Mouse (Mus musculus): ENCODE data around the gene Gsdmc4. TPM values are rescaled to one million over a fixed set of nuclear protein-coding genes. Genes with fewer than 3 reads are reported as not detected.
"Not testable (repeated sequence)": the region's sequence is repeated elsewhere in the genome, so short reads cannot be mapped to it uniquely, and the experiment has no call there.

Gsdmc4 gene
- polyA plus RNA-seq, 1 experiment from 2014 or later, result not detected

DNA sequence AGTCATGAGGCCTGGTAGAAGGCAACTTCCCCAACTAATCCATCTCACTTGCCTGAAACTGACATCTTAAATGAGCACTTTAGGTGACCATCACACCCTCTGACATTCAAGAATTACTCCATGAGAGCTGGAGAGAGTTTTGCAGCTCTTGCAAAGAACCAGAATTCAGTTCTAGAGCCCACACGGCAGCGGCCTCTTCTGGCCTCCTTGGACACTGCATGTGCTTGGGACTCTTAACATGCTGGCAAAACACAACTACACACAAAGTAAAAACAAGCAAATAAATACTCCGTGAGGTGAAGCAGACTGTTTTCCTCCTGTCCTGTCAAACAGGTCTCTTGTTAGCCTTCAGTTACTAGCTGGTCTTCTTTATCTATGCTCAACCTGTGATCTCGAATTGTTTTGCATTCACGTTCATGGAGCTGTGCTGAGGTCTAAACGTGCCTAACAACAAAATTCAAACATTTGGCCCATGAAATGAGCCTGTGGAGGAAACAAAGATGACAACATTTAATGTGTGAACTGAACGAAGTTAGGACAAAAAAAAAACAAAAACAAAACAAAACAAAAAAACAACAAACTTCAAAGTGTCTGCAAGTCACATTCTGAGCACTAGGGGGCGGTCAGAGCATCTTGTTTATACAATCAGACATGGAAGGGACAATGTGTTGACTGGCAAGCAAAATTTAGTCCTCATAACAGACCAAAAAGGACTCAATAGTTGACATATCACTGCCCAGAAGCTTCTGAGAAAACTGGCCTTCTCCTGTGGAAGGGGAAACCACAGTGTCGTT is 16.3 kb downstream of the Gsdmc4 start:
- 29% methylated on average over 9 of the region's 9 CpGs for WGBS
- H3K4me3 ChIP-seq (ENCODE audit: control insufficient read depth in 1 of 2, insufficient read depth in 1 of 2, low read depth in 1 of 2, low read length in 2 of 2), result 0 out of 4 replicates have a peak overlapping the region, but pooled peaks of 1 of the 2 experiments have one; percentile 2

DNA sequence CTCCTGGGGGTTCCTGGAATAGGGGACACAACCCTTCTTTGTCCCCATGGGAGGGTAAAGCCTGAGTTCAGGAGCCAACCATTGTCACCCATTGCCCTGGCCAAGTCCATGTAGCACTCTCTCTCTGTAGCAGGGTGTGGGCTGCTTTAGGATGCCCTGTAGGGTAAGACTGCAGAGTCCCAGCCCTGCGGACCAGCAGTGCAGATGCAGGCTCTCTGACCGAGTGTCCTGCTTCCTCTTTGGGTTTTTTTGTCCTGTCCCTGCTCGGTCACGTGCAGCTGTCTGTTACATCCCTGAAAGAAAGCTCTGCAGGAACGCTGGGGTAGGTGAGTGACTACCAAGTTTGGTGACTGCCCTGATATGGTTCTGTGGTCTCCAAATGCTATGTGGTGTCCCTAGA is 23.7 kb downstream of the Gsdmc4 start:
- H3K27me3 ChIP-seq (ENCODE audit: control insufficient read depth, insufficient read depth, low read length); H3K27ac ChIP-seq (replicated peaks in 1 of 2; ENCODE audit: control insufficient read depth in 1 of 2, insufficient read depth in 1 of 2, low read depth in 2 of 2, low read length in 2 of 2); H3K36me3 ChIP-seq (ENCODE audit: control insufficient read depth, insufficient read depth, low read length); H3K4me1 ChIP-seq (ENCODE audit: control insufficient read depth in 2 of 2, insufficient read depth in 2 of 2, low read length in 2 of 2); H3K9ac ChIP-seq (ENCODE audit: low read length); H3K4me2 ChIP-seq (ENCODE audit: low read length); ATAC-seq (ENCODE audit: insufficient number of reproducible peaks, insufficient read depth, low FRiP score, low read depth); H3K9me3 ChIP-seq (ENCODE audit: control insufficient read depth, low read length); H3K4me3 ChIP-seq (ENCODE audit: control insufficient read depth in 1 of 2, insufficient read depth in 1 of 2, low read depth in 1 of 2, low read length in 2 of 2): not testable (repeated sequence)
- WGBS, result 67% methylated on average over 4 of the region's 5 CpGs

More for the DNA sequence above, 16.3 kb downstream of the Gsdmc4 start:
- H3K27ac ChIP-seq (replicated peaks in 1 of 2; ENCODE audit: control insufficient read depth in 1 of 2, insufficient read depth in 1 of 2, low read depth in 2 of 2, low read length in 2 of 2); H3K9ac ChIP-seq (ENCODE audit: low read length); H3K4me1 ChIP-seq (ENCODE audit: control insufficient read depth in 2 of 2, insufficient read depth in 2 of 2, low read length in 2 of 2); H3K27me3 ChIP-seq (ENCODE audit: control insufficient read depth, insufficient read depth, low read length); H3K9me3 ChIP-seq (ENCODE audit: control insufficient read depth, low read length); H3K36me3 ChIP-seq (ENCODE audit: control insufficient read depth, insufficient read depth, low read length); ATAC-seq (ENCODE audit: insufficient number of reproducible peaks, insufficient read depth, low FRiP score, low read depth): not testable (repeated sequence)
- peak overlapping the region; percentile 52 for H3K4me2 ChIP-seq (ENCODE audit: low read length)

DNA sequence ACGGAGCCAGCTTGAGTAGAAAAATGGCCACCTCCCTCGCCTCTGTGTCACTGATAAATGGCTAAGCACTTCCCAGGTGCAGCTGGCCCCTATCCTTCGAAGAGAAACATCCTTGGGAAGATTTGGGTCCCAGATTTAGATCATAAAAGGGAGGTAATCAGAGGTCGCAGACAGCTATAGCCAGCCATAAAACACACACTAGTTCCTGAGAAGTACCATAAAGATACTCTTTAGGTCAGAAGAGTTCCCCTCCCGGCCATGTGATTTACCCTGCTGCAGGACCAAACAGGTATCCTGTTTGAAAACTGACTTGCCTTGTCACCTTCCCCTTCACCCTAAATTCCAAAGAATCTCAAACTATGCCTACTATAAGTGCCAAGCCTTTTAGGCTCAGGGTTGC is 24.1 kb downstream of the Gsdmc4 start:
- ATAC-seq (ENCODE audit: insufficient number of reproducible peaks, insufficient read depth, low FRiP score, low read depth); H3K27me3 ChIP-seq (ENCODE audit: control insufficient read depth, insufficient read depth, low read length); H3K4me2 ChIP-seq (ENCODE audit: low read length); H3K4me1 ChIP-seq (ENCODE audit: control insufficient read depth in 2 of 2, insufficient read depth in 2 of 2, low read length in 2 of 2); H3K27ac ChIP-seq (replicated peaks in 1 of 2; ENCODE audit: control insufficient read depth in 1 of 2, insufficient read depth in 1 of 2, low read depth in 2 of 2, low read length in 2 of 2); H3K36me3 ChIP-seq (ENCODE audit: control insufficient read depth, insufficient read depth, low read length); H3K4me3 ChIP-seq (ENCODE audit: control insufficient read depth in 1 of 2, insufficient read depth in 1 of 2, low read depth in 1 of 2, low read length in 2 of 2); H3K9me3 ChIP-seq (ENCODE audit: control insufficient read depth, low read length); H3K9ac ChIP-seq (ENCODE audit: low read length): not testable (repeated sequence)
- WGBS, result no CpG with 5 or more reads among the region's 5 CpGs

DNA sequence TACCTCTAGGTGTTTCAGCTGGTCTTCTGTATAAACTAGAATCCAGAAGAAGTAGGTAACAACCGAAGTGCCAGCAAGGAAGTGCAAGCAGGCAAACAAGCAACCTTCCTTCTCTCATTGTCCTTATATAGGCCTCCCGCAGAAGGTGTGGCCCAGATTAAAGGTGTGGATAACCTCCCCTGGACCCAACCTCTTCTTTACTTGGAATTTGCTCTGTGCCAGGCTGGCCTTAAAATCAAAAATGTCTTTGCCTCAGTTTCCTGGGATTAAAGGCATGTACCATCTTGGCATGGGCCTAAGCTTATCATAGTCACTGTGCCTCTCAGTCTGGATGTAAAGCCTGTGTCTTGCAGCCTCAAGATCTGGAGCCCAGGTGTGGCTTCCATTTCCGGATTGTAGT is 33.6 kb downstream of the Gsdmc4 start, which contains the start of gene Gsdmc3:
Gsdmc3 (minus strand) TSS at position 101 of the 400 bp plus-strand sequence.
- not testable (repeated sequence) for H3K27ac ChIP-seq (replicated peaks in 1 of 2; ENCODE audit: control insufficient read depth in 1 of 2, insufficient read depth in 1 of 2, low read depth in 2 of 2, low read length in 2 of 2); H3K4me3 ChIP-seq (ENCODE audit: control insufficient read depth in 1 of 2, insufficient read depth in 1 of 2, low read depth in 1 of 2, low read length in 2 of 2); H3K36me3 ChIP-seq (ENCODE audit: control insufficient read depth, insufficient read depth, low read length); H3K9me3 ChIP-seq (ENCODE audit: control insufficient read depth, low read length); H3K9ac ChIP-seq (ENCODE audit: low read length); H3K4me2 ChIP-seq (ENCODE audit: low read length); H3K4me1 ChIP-seq (ENCODE audit: control insufficient read depth in 2 of 2, insufficient read depth in 2 of 2, low read length in 2 of 2); H3K27me3 ChIP-seq (ENCODE audit: control insufficient read depth, insufficient read depth, low read length); ATAC-seq (ENCODE audit: insufficient number of reproducible peaks, insufficient read depth, low FRiP score, low read depth)
- 73% methylated on average over 1 of the region's 3 CpGs for WGBS

DNA sequence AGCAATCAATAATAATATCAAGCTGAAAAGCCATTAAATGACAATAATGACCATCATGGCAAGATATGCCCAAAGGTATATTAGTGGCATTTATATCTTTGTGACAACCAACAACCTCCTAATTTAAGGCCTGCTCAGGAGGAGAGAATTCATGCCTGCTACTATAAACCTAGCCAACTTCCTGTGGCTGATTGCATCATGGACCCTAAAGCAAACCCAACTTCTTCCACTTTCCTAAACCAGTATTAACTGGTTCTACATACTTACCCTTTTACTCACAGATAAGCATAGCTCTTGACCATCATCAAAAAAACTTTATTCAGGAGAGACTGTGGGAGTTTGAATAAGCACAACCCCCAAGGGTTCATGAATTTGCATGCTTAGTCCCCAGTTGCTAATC is 35.9 kb downstream of the Gsdmc4 start:
- H3K27me3 ChIP-seq (ENCODE audit: control insufficient read depth, insufficient read depth, low read length); H3K4me3 ChIP-seq (ENCODE audit: control insufficient read depth in 1 of 2, insufficient read depth in 1 of 2, low read depth in 1 of 2, low read length in 2 of 2); H3K36me3 ChIP-seq (ENCODE audit: control insufficient read depth, insufficient read depth, low read length); H3K4me1 ChIP-seq (ENCODE audit: control insufficient read depth in 2 of 2, insufficient read depth in 2 of 2, low read length in 2 of 2); ATAC-seq (ENCODE audit: insufficient number of reproducible peaks, insufficient read depth, low FRiP score, low read depth); H3K4me2 ChIP-seq (ENCODE audit: low read length); H3K9me3 ChIP-seq (ENCODE audit: control insufficient read depth, low read length); H3K27ac ChIP-seq (replicated peaks in 1 of 2; ENCODE audit: control insufficient read depth in 1 of 2, insufficient read depth in 1 of 2, low read depth in 2 of 2, low read length in 2 of 2); H3K9ac ChIP-seq (ENCODE audit: low read length): not testable (repeated sequence)

DNA sequence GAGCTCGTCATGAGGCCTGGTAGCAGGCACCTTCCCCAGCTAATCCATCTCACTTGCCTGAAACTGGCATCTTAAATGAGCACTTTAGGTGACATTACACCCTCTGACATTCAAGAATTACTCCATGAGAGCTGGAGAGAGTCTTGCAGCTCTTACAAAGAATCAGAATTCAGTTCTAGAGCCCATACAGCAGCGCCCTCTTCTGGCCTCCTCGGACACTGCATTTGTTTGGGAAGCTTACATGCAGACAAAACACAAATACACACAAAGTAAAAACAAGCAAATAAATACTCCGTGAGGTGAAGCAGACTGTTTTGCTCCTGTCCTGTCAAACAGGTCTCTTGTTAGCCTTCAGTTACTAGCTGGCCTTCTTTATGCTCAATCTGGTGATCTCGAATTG is 50.1 kb downstream of the Gsdmc4 start:
- H3K4me2 ChIP-seq (ENCODE audit: low read length); H3K27ac ChIP-seq (replicated peaks in 1 of 2; ENCODE audit: control insufficient read depth in 1 of 2, insufficient read depth in 1 of 2, low read depth in 2 of 2, low read length in 2 of 2); H3K9me3 ChIP-seq (ENCODE audit: control insufficient read depth, low read length); H3K4me1 ChIP-seq (ENCODE audit: control insufficient read depth in 2 of 2, insufficient read depth in 2 of 2, low read length in 2 of 2); H3K27me3 ChIP-seq (ENCODE audit: control insufficient read depth, insufficient read depth, low read length); H3K4me3 ChIP-seq (ENCODE audit: control insufficient read depth in 1 of 2, insufficient read depth in 1 of 2, low read depth in 1 of 2, low read length in 2 of 2); ATAC-seq (ENCODE audit: insufficient number of reproducible peaks, insufficient read depth, low FRiP score, low read depth); H3K9ac ChIP-seq (ENCODE audit: low read length); H3K36me3 ChIP-seq (ENCODE audit: control insufficient read depth, insufficient read depth, low read length): not testable (repeated sequence)
- 44% methylated on average over 5 of the region's 5 CpGs for WGBS

Other genes with a start within 250 kb of the Gsdmc4 start
- gene Gsdmc2, start 67.1 kb downstream of the Gsdmc4 start, polyA plus RNA-seq (2014; fragmentation: Nextera tagmentation; extraction: Ambion mirVana), result not detected in 2 replicates
- not detected in 2 replicates for gene Gsdmc3, start 33.7 kb downstream of the Gsdmc4 start, polyA plus RNA-seq (2014; fragmentation: Nextera tagmentation; extraction: Ambion mirVana)
- gene Fam49b, start 148.2 kb upstream of the Gsdmc4 start, polyA plus RNA-seq (2014; fragmentation: Nextera tagmentation; extraction: Ambion mirVana), result 59.3 and 60.6 TPM in 2 replicates